Mouse (Mus musculus): ENCODE results near the gene Tldc2. TPM values are rescaled to one million over a fixed set of nuclear protein-coding genes. Genes with fewer than 3 reads are reported as not detected.

The Tldc2 gene
- polyA plus RNA-seq, 1 experiment from 2014 or later: 0.71 TPM

- H3K27ac ChIP-seq (ENCODE audit: low read length): peak overlapping the region; percentile 71
- 60% methylated on average over 14 of the region's 14 CpGs for WGBS
- H3K36me3 ChIP-seq (ENCODE audit: insufficient read depth, low read length): peaks cover 9% of the 10 kb centered on the region; the same call in 1 of the 2 replicates
- ATAC-seq (ENCODE audit: low FRiP score, low TSS enrichment): no peak
- H3K27me3 ChIP-seq (ENCODE audit: insufficient read depth, low read length): no peaks in the 10 kb centered on the region
- no peak overlapping the region for H3K9ac ChIP-seq (replicated peaks; ENCODE audit: low read length)
- no peak overlapping the region for H3K4me3 ChIP-seq (ENCODE audit: low read length)
- no peak overlapping the region for H3K4me2 ChIP-seq (replicated peaks; ENCODE audit: low read depth, low read length)
- no peaks in the 10 kb centered on the region for H3K9me3 ChIP-seq (ENCODE audit: low read length)
- H3K4me1 ChIP-seq (ENCODE audit: insufficient read depth, low read length): peaks cover 77% of the 10 kb centered on the region
Observed at GRCm38 (mm10) chr2:157068701-157069354, 18.0 kb upstream of the Tldc2 start.

GRCm38 (mm10) chr2:157069355-157069735 is 17.5 kb upstream of the Tldc2 start:
- Histone ChIP-seq H3K4me3 (ENCODE audit: low read length) (no peak overlapping the region), H3K4me2 (replicated peaks; ENCODE audit: low read depth, low read length) (no peak overlapping the region), H3K9me3 (ENCODE audit: low read length) (no peaks in the 10 kb centered on the region), H3K9ac (replicated peaks; ENCODE audit: low read length) (peak overlapping the region; percentile 47), H3K27me3 (ENCODE audit: insufficient read depth, low read length) (no peaks in the 10 kb centered on the region), H3K4me1 (ENCODE audit: insufficient read depth, low read length) (peaks cover 78% of the 10 kb centered on the region), H3K27ac (ENCODE audit: low read length) (peak overlapping the region; percentile 71), H3K36me3 (ENCODE audit: insufficient read depth, low read length) (peaks cover 14% of the 10 kb centered on the region; the same call in 1 of the 2 replicates)
- ATAC-seq (ENCODE audit: low FRiP score, low TSS enrichment): no peak
- 47% methylated on average over 3 of the region's 3 CpGs for WGBS

GRCm38 (mm10) chr2:157069755-157070315 is 17.0 kb upstream of the Tldc2 start:
- H3K4me3 ChIP-seq (ENCODE audit: low read length): no peak overlapping the region
- H3K27me3 ChIP-seq (ENCODE audit: insufficient read depth, low read length): no peaks in the 10 kb centered on the region
- no peak overlapping the region for H3K4me2 ChIP-seq (replicated peaks; ENCODE audit: low read depth, low read length)
- peak overlapping the region; percentile 71 for H3K27ac ChIP-seq (ENCODE audit: low read length)
- peaks cover 78% of the 10 kb centered on the region for H3K4me1 ChIP-seq (ENCODE audit: insufficient read depth, low read length)
- ATAC-seq (ENCODE audit: low FRiP score, low TSS enrichment): no peak
- WGBS: 14% methylated on average over 3 of the region's 3 CpGs
- H3K36me3 ChIP-seq (ENCODE audit: insufficient read depth, low read length): peaks cover 12% of the 10 kb centered on the region; the same call in 1 of the 2 replicates
- H3K9ac ChIP-seq (replicated peaks; ENCODE audit: low read length): peak overlapping the region; percentile 47
- H3K9me3 ChIP-seq (ENCODE audit: low read length): no peaks in the 10 kb centered on the region

GRCm38 (mm10) chr2:157070365-157070764 is 16.5 kb upstream of the Tldc2 start:
- H3K27ac ChIP-seq (ENCODE audit: low read length): peak overlapping the region; percentile 71
- peaks cover 78% of the 10 kb centered on the region for H3K4me1 ChIP-seq (ENCODE audit: insufficient read depth, low read length)
- WGBS: 38% methylated on average over 9 of the region's 9 CpGs
- H3K27me3 ChIP-seq (ENCODE audit: insufficient read depth, low read length): no peaks in the 10 kb centered on the region
- no peak overlapping the region for H3K4me3 ChIP-seq (ENCODE audit: low read length)
- no peaks in the 10 kb centered on the region for H3K9me3 ChIP-seq (ENCODE audit: low read length)
- H3K9ac ChIP-seq (replicated peaks; ENCODE audit: low read length): peak overlapping the region; percentile 41; the same call in 1 of the 2 replicates
- peak overlapping the region; percentile 20; the same call in 1 of the 2 replicates for H3K4me2 ChIP-seq (replicated peaks; ENCODE audit: low read depth, low read length)
- ATAC-seq (ENCODE audit: low FRiP score, low TSS enrichment): 0 out of 2 replicates have a peak, but pooled peaks have one; percentile 18
- peaks cover 12% of the 10 kb centered on the region; the same call in 1 of the 2 replicates for H3K36me3 ChIP-seq (ENCODE audit: insufficient read depth, low read length)

- Histone ChIP-seq H3K27me3 (ENCODE audit: insufficient read depth, low read length) (no peaks in the 10 kb centered on the region), H3K4me2 (replicated peaks; ENCODE audit: low read depth, low read length) (no peak overlapping the region; the same call in 1 of the 2 replicates), H3K4me1 (ENCODE audit: insufficient read depth, low read length) (peaks cover 81% of the 10 kb centered on the region), H3K9ac (replicated peaks; ENCODE audit: low read length) (0 out of 2 replicates have a peak overlapping the region, but pooled peaks have one; percentile 31), H3K36me3 (ENCODE audit: insufficient read depth, low read length) (peaks cover 12% of the 10 kb centered on the region; the same call in 1 of the 2 replicates), H3K27ac (ENCODE audit: low read length) (peak overlapping the region; percentile 53; the same call in 1 of the 2 replicates), H3K4me3 (ENCODE audit: low read length) (no peak overlapping the region), H3K9me3 (ENCODE audit: low read length) (no peaks in the 10 kb centered on the region)
- WGBS: 44% methylated on average over 2 of the region's 2 CpGs
- ATAC-seq (ENCODE audit: low FRiP score, low TSS enrichment): no peak
Observed at GRCm38 (mm10) chr2:157071556-157071955, 15.3 kb upstream of the Tldc2 start.

- Histone ChIP-seq H3K36me3 (ENCODE audit: insufficient read depth, low read length) (peaks cover 12% of the 10 kb centered on the region; the same call in 1 of the 2 replicates), H3K4me1 (ENCODE audit: insufficient read depth, low read length) (peaks cover 87% of the 10 kb centered on the region), H3K27me3 (ENCODE audit: insufficient read depth, low read length) (no peaks in the 10 kb centered on the region), H3K4me3 (ENCODE audit: low read length) (no peak overlapping the region), H3K9me3 (ENCODE audit: low read length) (no peaks in the 10 kb centered on the region), H3K4me2 (replicated peaks; ENCODE audit: low read depth, low read length) (no peak overlapping the region), H3K27ac (ENCODE audit: low read length) (no peak overlapping the region), H3K9ac (replicated peaks; ENCODE audit: low read length) (no peak overlapping the region)
- ATAC-seq (ENCODE audit: low FRiP score, low TSS enrichment): no peak
- 78% methylated on average over 9 of the region's 9 CpGs for WGBS
Observed at GRCm38 (mm10) chr2:157072316-157072990, 14.4 kb upstream of the Tldc2 start.

- no peaks in the 10 kb centered on the region for H3K9me3 ChIP-seq (ENCODE audit: low read length)
- H3K4me2 ChIP-seq (replicated peaks; ENCODE audit: low read depth, low read length): no peak overlapping the region
- no peak overlapping the region for H3K9ac ChIP-seq (replicated peaks; ENCODE audit: low read length)
- no peak overlapping the region for H3K4me3 ChIP-seq (ENCODE audit: low read length)
- WGBS: 74% methylated on average over 9 of the region's 9 CpGs
- ATAC-seq (ENCODE audit: low FRiP score, low TSS enrichment): no peak
- peaks cover 12% of the 10 kb centered on the region; the same call in 1 of the 2 replicates for H3K36me3 ChIP-seq (ENCODE audit: insufficient read depth, low read length)
- H3K4me1 ChIP-seq (ENCODE audit: insufficient read depth, low read length): peaks cover 90% of the 10 kb centered on the region
- no peaks in the 10 kb centered on the region for H3K27me3 ChIP-seq (ENCODE audit: insufficient read depth, low read length)
- no peak overlapping the region for H3K27ac ChIP-seq (ENCODE audit: low read length)
Observed at GRCm38 (mm10) chr2:157073378-157074052, 13.3 kb upstream of the Tldc2 start.

- no peak overlapping the region for H3K9ac ChIP-seq (replicated peaks; ENCODE audit: low read length)
- H3K4me2 ChIP-seq (replicated peaks; ENCODE audit: low read depth, low read length): no peak overlapping the region
- no peak for ATAC-seq (ENCODE audit: low FRiP score, low TSS enrichment)
- H3K27me3 ChIP-seq (ENCODE audit: insufficient read depth, low read length): no peaks in the 10 kb centered on the region
- peaks cover 83% of the 10 kb centered on the region for H3K4me1 ChIP-seq (ENCODE audit: insufficient read depth, low read length)
- 86% methylated on average over 9 of the region's 9 CpGs for WGBS
- no peaks in the 10 kb centered on the region for H3K9me3 ChIP-seq (ENCODE audit: low read length)
- no peak overlapping the region for H3K4me3 ChIP-seq (ENCODE audit: low read length)
- 0 out of 2 replicates have a peak overlapping the region, but pooled peaks have one; percentile 24 for H3K27ac ChIP-seq (ENCODE audit: low read length)
- H3K36me3 ChIP-seq (ENCODE audit: insufficient read depth, low read length): peaks cover 12% of the 10 kb centered on the region; the same call in 1 of the 2 replicates
Observed at GRCm38 (mm10) chr2:157074186-157074724, 12.6 kb upstream of the Tldc2 start.

GRCm38 (mm10) chr2:157074772-157075171 is 12.1 kb upstream of the Tldc2 start:
- Histone ChIP-seq H3K27ac (ENCODE audit: low read length) (peak overlapping the region; percentile 72; the same call in 1 of the 2 replicates), H3K4me2 (replicated peaks; ENCODE audit: low read depth, low read length) (no peak overlapping the region; the same call in none of the 2 replicates), H3K4me3 (ENCODE audit: low read length) (no peak overlapping the region), H3K36me3 (ENCODE audit: insufficient read depth, low read length) (peaks cover 12% of the 10 kb centered on the region; the same call in 1 of the 2 replicates), H3K9me3 (ENCODE audit: low read length) (no peaks in the 10 kb centered on the region), H3K27me3 (ENCODE audit: insufficient read depth, low read length) (no peaks in the 10 kb centered on the region), H3K9ac (replicated peaks; ENCODE audit: low read length) (no peak overlapping the region; the same call in 1 of the 2 replicates), H3K4me1 (ENCODE audit: insufficient read depth, low read length) (peaks cover 81% of the 10 kb centered on the region)
- 68% methylated on average over 5 of the region's 5 CpGs for WGBS
- ATAC-seq (ENCODE audit: low FRiP score, low TSS enrichment): no peak

Data from kidney, embryonic 16.5 days (tissue).